Mouse (Mus musculus) heart, embryonic 14.5 days (tissue): ENCODE data around the gene Pttg1ip. TPM values are rescaled to one million over a fixed set of nuclear protein-coding genes. Genes with fewer than 3 reads are reported as not detected.

Experiments used
- ATAC-seq: fragments of 200-750 bp; cut with Nextera tagmentation; 2 replicates; pipeline ENCODE4 v1.8.0; 2017; ENCODE audit warnings: low read depth, moderate TSS enrichment; ENCODE audit not compliant: insufficient number of reproducible peaks, insufficient read depth, low FRiP score
- H3K27ac ChIP-seq, 2 experiments: fragments of 200-500 bp in 1 of 2; fragments of 300-500 bp in 1 of 2; sonication (generic) in 1 of 2; replicated peaks in 1 of 2; 2 replicates each; pipeline ENCODE4 v1.5.1; 2012 to 2014; ENCODE audit warnings: low read depth in 2 of 2, low read length in 2 of 2, control low read depth in 1 of 2, mild to moderate bottlenecking in 1 of 2, mixed read lengths in 1 of 2; ENCODE audit not compliant: control insufficient read depth in 1 of 2, insufficient read depth in 1 of 2
- H3K27me3 ChIP-seq: fragments of 300-500 bp; sonication (generic); 2 replicates; pipeline ENCODE4 v1.6.1; 2014; ENCODE audit warnings: mild to moderate bottlenecking, low read length, control low read depth; ENCODE audit not compliant: control insufficient read depth, insufficient read depth
- H3K36me3 ChIP-seq: fragments of 300-500 bp; sonication (generic); 2 replicates; pipeline ENCODE4 v1.6.1; 2014; ENCODE audit warnings: mild to moderate bottlenecking, control low read depth, low read length, mixed read lengths; ENCODE audit not compliant: control insufficient read depth, insufficient read depth
- H3K4me1 ChIP-seq, 2 experiments: fragments of 200-500 bp in 1 of 2; fragments of 300-500 bp in 1 of 2; sonication (generic) in 1 of 2; 2 replicates each; pipeline ENCODE4 v1.6.1; 2012 to 2014; ENCODE audit warnings: low read length in 2 of 2, control low read depth in 1 of 2, mixed read lengths in 1 of 2; ENCODE audit not compliant: control insufficient read depth in 2 of 2, insufficient read depth in 2 of 2
- H3K4me2 ChIP-seq: fragments of 300-500 bp; sonication (generic); 2 replicates; pipeline ENCODE4 v1.6.1; 2014; ENCODE audit warnings: mild to moderate bottlenecking, low read length
- H3K4me3 ChIP-seq, 2 experiments: fragments of 200-500 bp in 1 of 2; fragments of 300-500 bp in 1 of 2; sonication (generic) in 1 of 2; 2 replicates each; pipeline ENCODE4 v1.5.1; 2012 to 2014; ENCODE audit warnings: low read length in 2 of 2, mild to moderate bottlenecking in 2 of 2, control low read depth in 1 of 2, low read depth in 1 of 2, moderate library complexity in 1 of 2; ENCODE audit not compliant: control insufficient read depth in 1 of 2, insufficient read depth in 1 of 2
- H3K9ac ChIP-seq: fragments of 300-500 bp; sonication (generic); 2 replicates; pipeline ENCODE4 v1.6.1; 2014; ENCODE audit warnings: mild to moderate bottlenecking, low read length
- H3K9me3 ChIP-seq: fragments of 300-500 bp; sonication (generic); 2 replicates; pipeline ENCODE4 v1.6.1; 2016; ENCODE audit warnings: low read length, control low read depth; ENCODE audit not compliant: control insufficient read depth
- WGBS: fragments of 180-500 bp; shearing (Covaris S2); extraction: QIAGEN DNeasy Blood & Tissue Kit; methylation state at CpG from one replicate; pipeline ENCODE4 v1.1.7; 2014; 5-methylcytosine and 5-hydroxymethylcytosine counted together
- polyA plus RNA-seq: library from polyadenylated mRNA; unstranded; fragments of >200 nt; fragmentation: Nextera tagmentation; extraction: Ambion mirVana; gene quantifications from 2 replicates; pipeline ENCODE4 v1.2.1, GENCODE M21; 2014

Gene Pttg1ip
- polyA plus RNA-seq, 1 experiment from 2014 or later: 128 TPM

DNA sequence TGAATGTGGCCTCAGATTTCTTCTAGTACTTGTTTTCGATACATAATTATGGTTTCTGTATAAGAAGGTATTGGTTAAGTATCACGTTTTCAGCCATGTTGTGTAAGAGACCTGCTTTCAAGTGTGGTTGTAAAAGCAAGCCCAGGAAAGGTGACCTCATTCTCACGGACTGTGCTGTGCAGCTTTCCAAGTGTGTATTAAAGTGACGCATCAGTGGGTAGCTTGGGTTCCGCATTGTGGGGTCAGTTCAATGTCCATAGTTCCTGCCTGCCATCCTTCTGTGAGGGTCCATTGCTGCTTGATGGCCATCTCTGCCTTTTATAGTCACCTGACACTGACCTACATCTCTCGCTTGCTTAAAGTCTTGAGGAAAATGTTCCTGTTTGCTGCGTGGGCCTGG, 35.4 kb downstream of the Pttg1ip start:
- no peaks in the 10 kb centered on the region for H3K27me3 ChIP-seq
- WGBS: 93% methylated on average over 7 of the region's 7 CpGs
- no peak overlapping the region for H3K4me2 ChIP-seq
- no peak overlapping the region for H3K4me3 ChIP-seq
- H3K27ac ChIP-seq: no peak overlapping the region
- H3K9me3 ChIP-seq: no peaks in the 10 kb centered on the region
- peaks cover 59% of the 10 kb centered on the region for H3K36me3 ChIP-seq
- no peak overlapping the region for H3K9ac ChIP-seq
- no peak for ATAC-seq
- peaks cover 0 to 9% of the 10 kb centered on the region in 2 experiments; a peak in 2 of 4 replicates for H3K4me1 ChIP-seq

DNA sequence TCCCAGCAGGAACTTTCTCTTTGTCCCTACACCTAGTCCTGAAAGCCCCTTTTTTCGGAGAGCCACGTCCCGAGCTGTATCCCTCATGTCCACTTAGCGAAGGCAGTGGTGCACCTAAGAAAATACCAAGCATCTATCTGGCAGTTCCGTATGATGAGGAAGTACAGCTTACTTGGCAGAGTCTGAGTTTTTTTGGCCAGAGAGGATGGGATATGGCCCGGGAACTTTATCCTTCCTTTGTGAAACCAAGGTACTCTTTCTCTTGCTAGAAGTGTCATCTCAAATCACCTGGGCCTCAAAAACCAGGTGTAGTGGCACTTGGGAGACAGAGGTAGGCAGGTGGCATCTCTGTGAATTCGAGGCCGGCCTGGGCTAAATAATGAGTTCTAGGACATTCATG, 40.0 kb downstream of the Pttg1ip start:
- Histone ChIP-seq H3K9me3 (no peaks in the 10 kb centered on the region), H3K27ac (peak overlapping the region; percentile 60 to 83), H3K4me3 (peak overlapping the region; percentile 90 to 98; a peak in 3 of 4 replicates), H3K27me3 (no peaks in the 10 kb centered on the region), H3K36me3 (peaks cover 33% of the 10 kb centered on the region), H3K4me1 (peaks cover 14 to 29% of the 10 kb centered on the region in 2 experiments), H3K9ac (peak overlapping the region; percentile 94), H3K4me2 (peak overlapping the region; percentile 84)
- WGBS: 74% methylated on average over 8 of the region's 8 CpGs
- ATAC-seq: no peak

DNA sequence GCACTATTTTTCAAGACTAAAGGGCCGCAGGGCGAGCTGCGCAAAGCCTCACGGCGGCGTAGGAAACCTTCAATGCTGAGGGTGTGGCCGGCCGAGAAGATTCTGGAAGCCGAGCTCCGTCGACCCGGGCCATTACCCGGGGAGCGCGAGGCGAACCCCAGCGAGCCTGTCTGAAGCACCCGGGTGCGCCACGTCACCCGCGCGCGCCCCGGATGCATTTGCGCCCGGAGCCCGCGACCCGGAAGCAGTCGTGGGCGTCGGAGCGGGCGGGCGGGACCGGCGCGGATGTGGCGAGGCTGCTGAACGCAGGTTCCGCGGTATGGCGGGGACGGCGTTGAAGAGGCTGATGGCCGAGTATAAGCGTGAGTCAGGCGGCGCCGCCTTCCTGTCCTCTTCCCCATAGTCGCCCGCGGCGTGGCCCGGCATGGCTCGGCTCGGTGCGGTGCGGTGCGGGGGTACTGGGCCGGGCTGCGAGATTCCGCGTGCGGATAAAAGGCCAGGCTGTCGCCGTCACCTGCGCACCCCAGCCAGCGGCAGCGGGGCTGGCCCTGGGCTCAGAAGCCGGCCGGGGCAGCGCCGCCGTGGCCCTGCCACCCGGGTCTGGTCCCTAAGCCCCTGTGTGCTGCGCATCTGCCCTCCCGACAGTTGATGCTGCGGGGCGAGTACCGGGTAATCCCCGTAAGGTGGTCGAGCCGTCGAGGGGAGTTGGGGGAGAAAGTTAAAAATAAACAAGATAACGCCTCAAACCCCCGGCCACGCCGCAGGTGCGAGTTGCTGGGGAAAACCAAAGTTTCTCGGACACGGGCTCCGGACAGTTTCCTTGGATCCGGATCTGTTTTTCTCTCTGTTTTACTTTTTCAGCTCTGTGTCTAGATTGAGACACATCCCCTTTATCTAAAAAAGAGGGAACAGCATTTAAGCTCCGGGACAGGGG, 40.8 kb downstream of the Pttg1ip start, which contains the start of gene Ube2g2:
Gene Ube2g2 (plus strand): TSS at position 221 of the 934 bp plus-strand sequence.
- peak; percentile 84 for ATAC-seq
- Histone ChIP-seq H3K27me3 (no peaks in the 10 kb centered on the region), H3K36me3 (peaks cover 25% of the 10 kb centered on the region), H3K4me2 (peak within 1 kb of the TSS; percentile 84), H3K4me1 (peaks cover 14 to 29% of the 10 kb centered on the region in 2 experiments), H3K27ac (peak within 1 kb of the TSS; percentile 76 to 83), H3K9me3 (no peaks in the 10 kb centered on the region), H3K4me3 (peak within 1 kb of the TSS; percentile 90 to 98), H3K9ac (peak within 1 kb of the TSS; percentile 94)
- under 1% methylated on average over 96 of the region's 96 CpGs for WGBS

DNA sequence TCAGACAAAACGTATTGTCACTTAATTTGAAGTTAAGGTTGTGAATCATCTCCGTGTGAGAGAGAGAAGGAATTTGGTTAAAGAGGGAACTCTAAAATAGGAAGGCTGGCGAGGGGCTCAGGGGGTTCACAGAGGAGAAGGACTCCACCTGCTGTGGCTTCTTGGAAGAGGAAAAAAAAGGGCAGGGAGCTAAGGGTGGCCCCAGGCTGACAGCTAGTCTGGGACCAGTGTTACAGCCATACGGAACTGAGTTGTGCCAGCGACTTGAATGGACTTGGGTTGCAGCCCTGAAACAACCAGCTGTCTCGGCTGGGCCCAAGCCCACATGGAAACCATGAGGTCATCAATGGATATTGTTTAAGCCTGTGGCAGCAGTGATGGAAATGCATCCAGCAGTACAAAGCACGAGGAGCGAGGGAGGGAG, 41.6 kb downstream of the Pttg1ip start:
- Histone ChIP-seq H3K4me2 (peak overlapping the region; percentile 84), H3K9ac (peak overlapping the region; percentile 94), H3K9me3 (no peaks in the 10 kb centered on the region), H3K4me1 (peaks cover 14 to 29% of the 10 kb centered on the region in 2 experiments), H3K27me3 (no peaks in the 10 kb centered on the region), H3K36me3 (peaks cover 17% of the 10 kb centered on the region), H3K27ac (peak overlapping the region; percentile 76 to 83), H3K4me3 (peak overlapping the region; percentile 90 to 98)
- 9% methylated on average over 8 of the region's 8 CpGs for WGBS
- ATAC-seq: no peak

DNA sequence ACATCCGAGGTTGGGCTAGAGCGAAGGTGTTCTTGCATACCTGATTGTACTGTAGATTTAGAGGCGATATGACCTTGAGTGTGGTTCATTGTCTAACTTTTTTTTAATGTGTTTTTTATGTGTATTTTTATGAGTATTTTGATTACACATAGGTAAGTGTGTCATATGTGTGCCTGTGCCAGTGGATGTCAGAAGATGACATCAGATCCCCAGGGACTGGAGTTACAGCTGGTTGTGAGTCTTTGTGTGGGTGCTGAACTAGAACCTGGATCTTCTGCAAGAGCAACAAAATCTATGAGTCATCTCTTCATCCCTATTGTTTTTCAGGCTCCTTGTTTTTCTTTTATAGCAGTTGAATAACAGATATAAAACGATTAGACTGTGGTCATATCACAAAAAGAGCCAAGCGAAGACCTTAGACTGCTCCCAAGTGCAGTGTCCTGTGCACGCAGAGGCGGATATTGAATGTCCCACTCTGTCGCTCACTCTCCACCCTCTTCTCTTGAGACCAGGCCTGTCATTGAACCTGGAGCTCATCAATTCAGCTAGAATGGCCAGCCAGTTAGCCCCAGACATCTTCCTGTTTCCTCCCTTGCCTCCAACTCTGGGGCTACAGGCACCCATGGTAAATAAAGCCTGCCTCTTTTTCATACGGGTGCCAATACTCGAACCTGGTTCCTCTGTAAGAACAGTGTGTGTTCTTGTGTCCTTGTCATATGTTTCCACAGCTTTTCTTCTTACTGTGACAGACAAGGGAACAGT, 42.3 kb downstream of the Pttg1ip start:
- no peak for ATAC-seq
- H3K36me3 ChIP-seq: peaks cover 12% of the 10 kb centered on the region; the same call in 1 of the 2 replicates
- no peaks in the 10 kb centered on the region for H3K27me3 ChIP-seq
- H3K4me1 ChIP-seq: peaks cover 14 to 29% of the 10 kb centered on the region in 2 experiments
- peak overlapping the region; percentile 94 for H3K9ac ChIP-seq
- no peaks in the 10 kb centered on the region for H3K9me3 ChIP-seq
- peak overlapping the region; percentile 78 to 83 for H3K27ac ChIP-seq
- H3K4me2 ChIP-seq: peak overlapping the region; percentile 84
- WGBS: 77% methylated on average over 10 of the region's 10 CpGs
- H3K4me3 ChIP-seq: peak overlapping the region in 1 of 2 experiments; percentile 98; a peak in 2 of 4 replicates

DNA sequence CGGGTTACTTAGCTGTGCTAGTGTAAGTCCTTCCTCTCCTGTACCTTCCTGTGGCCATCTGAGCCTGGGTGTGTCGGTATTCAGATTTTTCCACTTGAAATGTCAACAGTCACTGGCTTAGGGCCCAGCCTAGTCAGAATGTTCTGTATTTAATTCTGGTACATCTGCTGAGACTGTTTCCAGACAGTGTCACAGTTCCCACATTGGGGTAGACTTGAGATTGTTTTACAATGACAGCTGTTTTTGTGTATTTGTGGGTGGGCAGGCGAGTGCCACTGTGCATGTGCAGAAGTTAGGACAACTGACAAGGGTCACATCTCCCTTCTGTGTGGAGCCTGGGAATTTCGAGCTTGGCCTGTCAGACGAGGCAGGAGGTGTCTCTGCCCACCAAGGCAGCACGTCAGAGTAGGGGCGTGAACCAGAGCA, 43.1 kb downstream of the Pttg1ip start:
- WGBS: 34% methylated on average over 7 of the region's 7 CpGs
- H3K9ac ChIP-seq: peak overlapping the region; percentile 94
- H3K4me1 ChIP-seq: peaks cover 14 to 29% of the 10 kb centered on the region in 2 experiments
- no peaks in the 10 kb centered on the region for H3K9me3 ChIP-seq
- ATAC-seq: no peak
- peak overlapping the region; percentile 22; the same call in 1 of the 2 replicates for H3K4me2 ChIP-seq
- peaks cover 12% of the 10 kb centered on the region; the same call in 1 of the 2 replicates for H3K36me3 ChIP-seq
- H3K4me3 ChIP-seq: no peak overlapping the region
- peak overlapping the region; percentile 78 to 83 for H3K27ac ChIP-seq
- H3K27me3 ChIP-seq: no peaks in the 10 kb centered on the region

DNA sequence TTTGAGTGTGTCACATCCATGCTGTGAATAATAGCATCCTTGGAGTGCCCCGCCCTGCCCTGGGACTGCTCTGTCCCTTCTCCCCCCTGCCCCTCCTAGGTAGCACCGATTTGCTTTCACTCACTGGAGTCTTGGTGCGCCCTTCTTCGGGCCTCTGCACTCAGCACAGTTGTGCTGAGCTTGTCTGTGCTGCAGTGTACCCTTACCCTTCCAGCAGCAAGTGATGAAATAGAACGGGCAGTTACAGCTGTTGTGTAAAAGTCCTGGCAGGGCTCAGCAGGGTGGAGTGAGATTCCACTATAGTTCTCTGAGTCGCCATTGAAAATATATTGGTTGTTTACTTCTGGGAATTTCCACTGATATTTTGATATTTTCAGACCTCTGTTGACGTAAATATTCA, 44.5 kb downstream of the Pttg1ip start:
- no peak overlapping the region for H3K4me3 ChIP-seq
- H3K4me2 ChIP-seq: no peak overlapping the region
- no peak for ATAC-seq
- H3K9me3 ChIP-seq: no peaks in the 10 kb centered on the region
- H3K27me3 ChIP-seq: no peaks in the 10 kb centered on the region
- H3K27ac ChIP-seq: no peak overlapping the region
- H3K36me3 ChIP-seq: peaks cover 13% of the 10 kb centered on the region
- 82% methylated on average over 7 of the region's 7 CpGs for WGBS
- H3K4me1 ChIP-seq: peaks cover 14 to 29% of the 10 kb centered on the region in 2 experiments
- H3K9ac ChIP-seq: no peak overlapping the region
